Mouse (Mus musculus) stomach, postnatal 0 days (tissue): Measurements from ENCODE around the gene Hs1bp3. TPM values are rescaled to one million over a fixed set of nuclear protein-coding genes. Genes with fewer than 3 reads are reported as not detected.
A peak's percentile ranks its signal among the peaks of the same experiment; 100 is the strongest.

Source experiments
- ATAC-seq: fragments of 200-750 bp; cut with Nextera tagmentation; 2 replicates; pipeline ENCODE4 v1.8.0; 2017; ENCODE audit not compliant: low FRiP score, low TSS enrichment
- DNase-seq: peaks from one replicate; pipeline ENCODE4 v3.0.0-alpha.2; 2016; ENCODE audit warnings: low spot score
- H3K27ac ChIP-seq: fragments of 300-500 bp; sonication (generic); replicated peaks from 2 replicates; pipeline ENCODE4 v1.5.1; 2014; ENCODE audit warnings: mild to moderate bottlenecking, control low read depth
- H3K27me3 ChIP-seq: fragments of 300-500 bp; sonication (generic); 2 replicates; pipeline ENCODE4 v1.6.1; 2014; ENCODE audit warnings: low read length; ENCODE audit not compliant: control insufficient read depth, insufficient read depth
- H3K36me3 ChIP-seq: fragments of 300-500 bp; sonication (generic); 2 replicates; pipeline ENCODE4 v1.6.1; 2014; ENCODE audit warnings: low read length, mixed read lengths; ENCODE audit not compliant: control insufficient read depth, insufficient read depth
- H3K4me1 ChIP-seq: fragments of 300-500 bp; sonication (generic); replicated peaks from 2 replicates; pipeline ENCODE4 v1.6.1; 2014; ENCODE audit warnings: antibody characterized with exemption; ENCODE audit not compliant: control insufficient read depth, insufficient read depth
- H3K4me2 ChIP-seq: fragments of 300-500 bp; sonication (generic); replicated peaks from 2 replicates; pipeline ENCODE4 v1.6.1; 2014; ENCODE audit warnings: low read depth, mild to moderate bottlenecking, control low read depth, moderate library complexity
- H3K4me3 ChIP-seq: fragments of 300-500 bp; sonication (generic); 2 replicates; pipeline ENCODE4 v1.5.1; 2014; ENCODE audit warnings: low read depth, low read length, control low read depth
- H3K9ac ChIP-seq: fragments of 300-500 bp; sonication (generic); 2 replicates; pipeline ENCODE4 v1.6.1; 2014; ENCODE audit warnings: mild to moderate bottlenecking, low read length, control low read depth, mixed read lengths
- H3K9me3 ChIP-seq: fragments of 300-500 bp; sonication (generic); 2 replicates; pipeline ENCODE4 v1.6.1; 2016; ENCODE audit warnings: low read length; ENCODE audit not compliant: control insufficient read depth
- CTCF ChIP-seq: IDR thresholded peaks from 2 replicates; pipeline ENCODE4 v1.5.1; 2016; ENCODE audit warnings: antibody characterized with exemption, low read depth, mild to moderate bottlenecking, moderate library complexity
- EP300 ChIP-seq: optimal IDR thresholded peaks from 2 replicates; pipeline ENCODE3; 2016; ENCODE audit warnings: antibody characterized with exemption
- whole genome bisulfite sequencing: fragments of 180-500 bp; shearing (Covaris S2); extraction: QIAGEN DNeasy Blood & Tissue Kit; methylation state at CpG from one replicate; pipeline ENCODE4 v1.1.7; 2014; 5-methylcytosine and 5-hydroxymethylcytosine counted together
- polyA plus RNA-seq: library from polyadenylated mRNA; unstranded; fragments of >200 nt; fragmentation: Nextera tagmentation; extraction: Ambion mirVana; gene quantifications from 2 replicates; pipeline ENCODE4 v1.2.1, GENCODE M21; 2015

Hs1bp3 gene
- polyA plus RNA-seq, 1 experiment from 2014 or later: 7.0 TPM

- no peak overlapping the region for H3K4me2 ChIP-seq
- H3K27ac ChIP-seq: peak overlapping the region; percentile 40; the same call in 1 of the 2 replicates
- no peak overlapping the region for H3K9ac ChIP-seq
- TF ChIP-seq EP300 (no peak), CTCF (no peak)
- no peaks in the 10 kb centered on the region for H3K4me1 ChIP-seq
- H3K9me3 ChIP-seq: no peaks in the 10 kb centered on the region
- no peak overlapping the region for H3K4me3 ChIP-seq
- no peaks in the 10 kb centered on the region for H3K36me3 ChIP-seq
- no peaks in the 10 kb centered on the region for H3K27me3 ChIP-seq
- DNase-seq (no peak), ATAC-seq (no peak)
- WGBS: 57% methylated on average over 9 of the region's 9 CpGs
These were observed 35.7 kb downstream of the Hs1bp3 start for GRCm38 (mm10) chr12:8348733-8349513.

GRCm38 (mm10) chr12:8351025-8351903 is 38.0 kb downstream of the Hs1bp3 start:
- DNase-seq (no peak), ATAC-seq (peak; percentile 59; the same call in 1 of the 2 replicates)
- Histone ChIP-seq H3K36me3 (no peaks in the 10 kb centered on the region), H3K4me3 (no peak overlapping the region), H3K9me3 (no peaks in the 10 kb centered on the region), H3K27ac (peak overlapping the region; percentile 30; the same call in 1 of the 2 replicates), H3K9ac (no peak overlapping the region), H3K27me3 (no peaks in the 10 kb centered on the region), H3K4me1 (no peaks in the 10 kb centered on the region), H3K4me2 (no peak overlapping the region)
- TF ChIP-seq EP300 (no peak), CTCF (no peak)
- WGBS: 48% methylated on average over 4 of the region's 4 CpGs

GRCm38 (mm10) chr12:8353071-8353470 is 39.8 kb downstream of the Hs1bp3 start:
- Histone ChIP-seq H3K27ac (no peak overlapping the region), H3K36me3 (no peaks in the 10 kb centered on the region), H3K9me3 (no peaks in the 10 kb centered on the region), H3K4me2 (no peak overlapping the region), H3K4me1 (peaks cover 2% of the 10 kb centered on the region), H3K27me3 (no peaks in the 10 kb centered on the region), H3K4me3 (no peak overlapping the region), H3K9ac (no peak overlapping the region)
- no peak for TF ChIP-seq EP300
- no peak for ATAC-seq
- DNase-seq: no peak
- WGBS: 54% methylated on average over 4 of the region's 4 CpGs

GRCm38 (mm10) chr12:8354187-8354586 is 41.0 kb downstream of the Hs1bp3 start:
- Histone ChIP-seq H3K36me3 (no peaks in the 10 kb centered on the region), H3K4me3 (no peak overlapping the region), H3K9me3 (no peaks in the 10 kb centered on the region), H3K9ac (no peak overlapping the region), H3K4me2 (no peak overlapping the region), H3K4me1 (peaks cover 7% of the 10 kb centered on the region), H3K27ac (no peak overlapping the region), H3K27me3 (no peaks in the 10 kb centered on the region)
- ATAC-seq (no peak), DNase-seq (no peak)
- 86% methylated on average over 1 of the region's 1 CpGs for WGBS
- TF ChIP-seq CTCF (no peak), EP300 (no peak)

DNA sequence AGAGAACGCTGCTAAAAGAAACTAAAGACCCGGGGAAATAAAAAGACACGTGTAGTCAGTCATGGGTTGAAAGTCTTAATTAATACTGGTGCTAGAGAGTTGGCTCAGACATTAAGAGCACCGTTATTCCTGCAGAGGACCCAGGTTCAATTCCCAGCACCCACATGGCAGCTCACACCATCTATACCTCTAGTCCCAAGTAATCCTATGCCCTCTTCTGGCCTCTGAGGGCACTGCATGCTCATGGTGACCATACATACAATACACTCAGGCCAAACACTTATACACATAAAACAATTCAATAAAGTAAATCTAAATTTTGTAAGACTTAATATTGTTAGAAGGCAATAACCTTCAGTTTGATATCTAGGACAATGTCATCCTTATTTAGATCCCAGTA is 41.8 kb downstream of the Hs1bp3 start:
- H3K9ac ChIP-seq: no peak overlapping the region

DNA sequence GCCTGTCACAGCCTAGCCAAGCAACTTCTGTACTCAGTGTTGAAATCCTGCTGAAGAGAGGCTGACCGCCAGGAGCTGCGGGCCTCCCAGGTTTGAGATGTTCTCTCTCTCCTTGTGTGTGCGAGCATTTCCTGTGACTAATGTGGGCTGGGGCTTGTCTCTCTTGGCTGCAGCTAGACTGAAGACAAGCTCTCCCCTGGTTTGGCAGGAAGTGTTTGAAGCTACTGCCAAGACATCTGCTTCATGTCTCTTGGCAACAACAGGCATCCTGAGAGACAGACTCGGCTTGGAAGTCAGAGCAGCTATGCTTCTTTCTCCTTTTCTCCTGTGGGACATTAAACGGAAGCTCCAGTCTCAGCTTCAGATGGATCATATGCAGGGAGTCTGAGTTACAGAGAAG is 44.2 kb downstream of the Hs1bp3 start:
- peaks cover 7% of the 10 kb centered on the region for H3K4me1 ChIP-seq
- 30% methylated on average over 5 of the region's 5 CpGs for WGBS
- no peaks in the 10 kb centered on the region for H3K27me3 ChIP-seq
- peak overlapping the region; percentile 63 for H3K27ac ChIP-seq
- H3K9ac ChIP-seq: no peak overlapping the region; the same call in 1 of the 2 replicates
- H3K36me3 ChIP-seq: no peaks in the 10 kb centered on the region
- ATAC-seq (peak; percentile 87), DNase-seq (peak; percentile 53)
- no peaks in the 10 kb centered on the region for H3K9me3 ChIP-seq
- no peak overlapping the region for H3K4me3 ChIP-seq
- no peak overlapping the region for H3K4me2 ChIP-seq
- TF ChIP-seq EP300 (no peak), CTCF (peak; percentile 51)

More for the DNA sequence above, 41.8 kb downstream of the Hs1bp3 start:
- H3K27me3 ChIP-seq: no peaks in the 10 kb centered on the region
- peaks cover 7% of the 10 kb centered on the region for H3K4me1 ChIP-seq
- no peak for ATAC-seq
- 92% methylated on average over 4 of the region's 4 CpGs for WGBS
- H3K9me3 ChIP-seq: no peaks in the 10 kb centered on the region
- no peak overlapping the region for H3K4me3 ChIP-seq
- TF ChIP-seq CTCF (peak; percentile 37; the same call in 1 of the 2 replicates), EP300 (no peak)
- H3K36me3 ChIP-seq: no peaks in the 10 kb centered on the region
- no peak for DNase-seq
- H3K4me2 ChIP-seq: no peak overlapping the region
- H3K27ac ChIP-seq: no peak overlapping the region
